Mouse (Mus musculus) erythroblast, embryonic 14.5 days (primary cell): ENCODE measurements around the gene S1pr4. TPM values are rescaled to one million over a fixed set of nuclear protein-coding genes. Genes with fewer than 3 reads are reported as not detected.
A peak's percentile ranks its signal among the peaks of the same experiment; 100 is the strongest.

ENCODE experiments used
- H3K27me3 ChIP-seq: 2 replicates; pipeline ENCODE4 v1.6.1; 2012; ENCODE audit warnings: inconsistent platforms; ENCODE audit not compliant: control insufficient read depth
- H3K36me3 ChIP-seq: 2 replicates; pipeline ENCODE4 v1.6.1; 2012; ENCODE audit warnings: mild to moderate bottlenecking, inconsistent platforms; ENCODE audit not compliant: control insufficient read depth
- H3K4me1 ChIP-seq: 2 replicates; pipeline ENCODE4 v1.6.1; 2012; ENCODE audit warnings: inconsistent platforms; ENCODE audit not compliant: control insufficient read depth
- H3K4me3 ChIP-seq: replicated peaks from 2 replicates; pipeline ENCODE3; 2012; ENCODE audit warnings: moderate library complexity, mild to moderate bottlenecking, inconsistent platforms
- H3K9me3 ChIP-seq: 2 replicates; pipeline ENCODE4 v1.6.1; 2012; ENCODE audit warnings: low read length, inconsistent platforms, mixed read lengths; ENCODE audit not compliant: control insufficient read depth
- GATA1 ChIP-seq: IDR thresholded peaks from 2 replicates; pipeline ENCODE4 v1.6.1; 2012; ENCODE audit warnings: low read length, inconsistent platforms, mixed read lengths
- TAL1 ChIP-seq: IDR thresholded peaks from 3 replicates; pipeline ENCODE4 v1.6.1; 2012; ENCODE audit warnings: low read length, inconsistent platforms, mixed read lengths
- polyA plus RNA-seq: library from polyadenylated mRNA; stranded (reverse); fragments of >175 nt; gene quantifications from 2 replicates; pipeline ENCODE4 v1.2.3, GENCODE M21; 2012

S1pr4 gene
- polyA plus RNA-seq, 1 experiment = 0.04 TPM

- no peak overlapping the region for H3K4me3 ChIP-seq
- no peaks in the 10 kb centered on the region; the same call in 1 of the 2 replicates for H3K27me3 ChIP-seq
- TF ChIP-seq GATA1 = no peak
- no peak for TF ChIP-seq TAL1
- H3K36me3 ChIP-seq = peaks cover 3% of the 10 kb centered on the region; the same call in 1 of the 2 replicates
- H3K4me1 ChIP-seq = peaks cover 26% of the 10 kb centered on the region
- H3K9me3 ChIP-seq = peaks cover 4% of the 10 kb centered on the region
These were observed 7.2 kb upstream of the S1pr4 start for GRCm38 (mm10) chr10:81507095-81507494.

GRCm38 (mm10) chr10:81505016-81505664, 5.2 kb upstream of the S1pr4 start:
- no peak for TF ChIP-seq GATA1
- peaks cover 3% of the 10 kb centered on the region; the same call in 1 of the 2 replicates for H3K36me3 ChIP-seq
- H3K9me3 ChIP-seq = peaks cover 4% of the 10 kb centered on the region
- no peaks in the 10 kb centered on the region; the same call in 1 of the 2 replicates for H3K27me3 ChIP-seq
- H3K4me1 ChIP-seq = peaks cover 28% of the 10 kb centered on the region
- no peak overlapping the region for H3K4me3 ChIP-seq

GRCm38 (mm10) chr10:81502658-81503057, 2.7 kb upstream of the S1pr4 start:
- TF ChIP-seq TAL1 = no peak
- TF ChIP-seq GATA1 = no peak
- peaks cover 4% of the 10 kb centered on the region for H3K9me3 ChIP-seq
- H3K36me3 ChIP-seq = peaks cover 3% of the 10 kb centered on the region; the same call in 1 of the 2 replicates
- H3K4me1 ChIP-seq = peaks cover 44% of the 10 kb centered on the region
- peak overlapping the region; percentile 51 for H3K4me3 ChIP-seq
- H3K27me3 ChIP-seq = no peaks in the 10 kb centered on the region; the same call in 1 of the 2 replicates

- H3K36me3 ChIP-seq = peaks cover 3% of the 10 kb centered on the region; the same call in 1 of the 2 replicates
- peaks cover 4% of the 10 kb centered on the region for H3K9me3 ChIP-seq
- TF ChIP-seq GATA1 (no peak), TAL1 (no peak)
- H3K4me3 ChIP-seq = no peak overlapping the region
- no peaks in the 10 kb centered on the region; the same call in 1 of the 2 replicates for H3K27me3 ChIP-seq
- H3K4me1 ChIP-seq = peaks cover 47% of the 10 kb centered on the region
These were observed 1.9 kb upstream of the S1pr4 start for GRCm38 (mm10) chr10:81501863-81502262.

- Histone ChIP-seq H3K36me3 (peaks cover 5% of the 10 kb centered on the region), H3K4me1 (peaks cover 60% of the 10 kb centered on the region), H3K4me3 (peak overlapping the region; percentile 12), H3K27me3 (no peaks in the 10 kb centered on the region; the same call in 1 of the 2 replicates), H3K9me3 (no peaks in the 10 kb centered on the region)
- no peak for TF ChIP-seq TAL1
- TF ChIP-seq GATA1 = no peak
These were observed 556 bp downstream of the S1pr4 start for GRCm38 (mm10) chr10:81499250-81499901.

GRCm38 (mm10) chr10:81498316-81499249, 1.3 kb downstream of the S1pr4 start:
- no peaks in the 10 kb centered on the region; the same call in 1 of the 2 replicates for H3K27me3 ChIP-seq
- peaks cover 67% of the 10 kb centered on the region for H3K4me1 ChIP-seq
- peak overlapping the region; percentile 11 for H3K4me3 ChIP-seq
- H3K36me3 ChIP-seq = peaks cover 13% of the 10 kb centered on the region
- no peaks in the 10 kb centered on the region for H3K9me3 ChIP-seq
- TF ChIP-seq GATA1 = no peak

- H3K4me1 ChIP-seq = peaks cover 69% of the 10 kb centered on the region
- no peak for TF ChIP-seq GATA1
- TF ChIP-seq TAL1 = no peak
- H3K36me3 ChIP-seq = peaks cover 22% of the 10 kb centered on the region
These were observed 2.3 kb downstream of the S1pr4 start for GRCm38 (mm10) chr10:81497401-81498270.

GRCm38 (mm10) chr10:81496969-81497368, 3.0 kb downstream of the S1pr4 start:
- Histone ChIP-seq H3K9me3 (no peaks in the 10 kb centered on the region), H3K27me3 (no peaks in the 10 kb centered on the region), H3K4me3 (peak overlapping the region; percentile 89), H3K36me3 (peaks cover 29% of the 10 kb centered on the region), H3K4me1 (peaks cover 64% of the 10 kb centered on the region)
- no peak for TF ChIP-seq TAL1
- no peak for TF ChIP-seq GATA1

More at GRCm38 (mm10) chr10:81497401-81498270, 2.3 kb downstream of the S1pr4 start:
- H3K9me3 ChIP-seq = no peaks in the 10 kb centered on the region
- H3K27me3 ChIP-seq = no peaks in the 10 kb centered on the region
- peak overlapping the region; percentile 89 for H3K4me3 ChIP-seq
